Mouse (Mus musculus) spleen, postnatal 36 days (tissue): ENCODE measurements around the gene Gm45337.

ENCODE experiments used
- DNase-seq, 2 experiments: peaks; one replicate each; pipeline ENCODE4 v3.0.0; 2022; ENCODE audit warnings: low spot score in 2 of 2, mixed read lengths in 1 of 2

Gene Gm45337

GRCm38 (mm10) chr7:142104747-142105146 is 39.7 kb downstream of the Gm45337 start:
- DNase-seq, result no peak

GRCm38 (mm10) chr7:142097776-142098175 is 46.6 kb downstream of the Gm45337 start:
- peak; percentile 57 to 59 for DNase-seq

DNA sequence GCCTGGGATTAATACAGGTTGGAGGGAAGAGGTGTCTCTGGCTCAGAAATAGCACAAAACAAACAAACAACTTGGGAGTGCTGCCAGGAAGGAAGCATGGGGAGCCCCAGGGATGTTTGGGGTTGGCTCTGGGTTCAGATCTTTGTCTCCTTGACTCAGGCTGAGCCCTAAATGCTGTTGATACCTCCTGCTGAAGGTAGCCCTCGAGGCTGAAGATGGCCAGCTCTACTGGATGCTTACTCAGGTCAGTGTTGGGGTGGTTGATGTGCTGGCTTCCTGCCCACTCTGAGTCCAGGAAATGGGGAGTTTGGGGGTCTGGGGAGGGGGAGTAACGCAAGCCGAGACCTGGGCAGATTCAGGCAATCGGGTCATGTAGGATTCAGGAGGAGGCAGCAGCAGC is 47.7 kb downstream of the Gm45337 start:
- no peak for DNase-seq

GRCm38 (mm10) chr7:142095183-142095931 is 49.0 kb downstream of the Gm45337 start, which contains the start of gene Dusp8:
Gene Dusp8 (minus strand): TSS chr7:142095843.
- DNase-seq, result peak; percentile 72 to 77

DNA sequence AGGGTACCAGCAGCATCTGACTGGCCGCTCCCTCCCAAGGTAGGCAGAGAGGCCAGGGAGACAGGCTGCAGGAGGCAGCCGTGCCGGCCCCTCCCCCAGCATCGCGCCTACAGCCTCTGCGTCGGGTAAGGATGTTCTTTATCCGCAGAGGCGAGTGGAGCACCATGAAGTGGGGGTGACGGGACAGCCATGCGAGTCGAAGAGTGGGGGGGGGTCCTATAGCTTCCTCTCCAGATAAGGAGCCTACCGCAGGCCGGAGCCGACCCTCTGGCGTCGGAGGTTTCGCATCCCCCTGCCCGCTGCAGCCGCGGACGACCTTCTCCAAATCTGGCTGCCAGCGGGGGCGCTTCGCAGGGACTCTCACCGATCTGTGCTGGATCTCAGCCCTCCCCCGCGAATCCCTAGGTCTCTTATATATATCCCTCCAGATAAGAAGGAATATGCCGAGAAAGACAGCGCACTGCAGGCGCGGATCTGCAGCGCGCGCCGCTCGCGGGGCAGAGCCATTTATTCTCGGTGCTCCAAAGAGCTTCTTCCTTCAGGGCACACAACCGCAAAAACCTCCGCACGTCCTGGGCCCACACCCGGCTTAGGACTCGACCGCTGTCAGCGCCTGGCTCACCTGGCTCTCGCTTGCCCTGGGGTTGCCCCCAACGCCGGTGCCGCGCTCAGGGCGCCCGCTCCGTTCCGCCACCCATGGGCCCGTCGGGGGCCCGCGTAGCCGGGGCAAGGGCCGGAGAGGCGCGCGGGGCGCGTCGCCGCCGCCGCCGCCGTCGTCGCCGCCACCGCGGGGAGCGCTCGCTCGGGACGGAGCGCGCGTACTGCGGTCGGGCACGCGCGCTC is 49.9 kb downstream of the Gm45337 start:
- peak in 1 of 2 experiments; percentile 18 for DNase-seq

DNA sequence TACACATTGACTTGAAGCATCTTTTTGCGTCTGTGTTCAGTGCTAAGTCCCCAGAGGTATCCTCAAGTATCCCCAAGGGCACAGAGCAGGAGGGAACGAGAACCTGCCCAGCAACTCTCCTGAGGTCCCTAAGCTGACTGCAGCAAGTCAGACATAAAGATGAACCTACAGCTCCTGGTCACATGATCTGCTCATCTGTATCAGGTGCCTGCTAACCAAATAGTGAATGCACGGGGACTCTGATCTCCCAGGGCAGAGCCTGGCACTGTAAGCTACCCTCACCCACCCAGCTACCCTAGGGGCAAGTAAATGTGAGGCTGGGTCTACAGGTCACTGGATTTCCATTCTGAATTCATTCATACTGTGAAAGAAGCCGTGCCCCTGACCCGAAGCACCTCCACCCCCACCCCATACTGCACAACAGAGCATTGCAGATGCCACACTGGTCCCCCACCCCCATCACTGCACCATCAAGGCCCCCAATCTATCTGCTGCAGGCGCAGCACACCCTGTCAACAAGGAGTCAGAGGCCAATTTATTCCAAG is 50.6 kb downstream of the Gm45337 start:
- no peak for DNase-seq
